In genomic region chr9:21334747-21335146, GRCm38 (mm10) we compare ENCODE assay signal across 1 mouse cellular context.
TF ChIP-seq lines count a peak whose summit lies in the region.

No protein-coding gene starts in this region.

TF ChIP-seq in myocyte, 11 proteins besides CTCF, POLR2A, EP300 and RAD21 (continued from another document):
- TF ChIP-seq POLR2AphosphoS2 (IDR thresholded peaks at IDR 0.05; ENCODE audit: insufficient read length, low read depth) (no peak), TCF3 (IDR thresholded peaks at IDR 0.05; ENCODE audit: insufficient read length, low read depth) (no peak)
